ENCODE assay signal across 21 mouse cellular contexts in genomic region chr11:69404595-69405396, GRCm38 (mm10). TPM values are rescaled to one million over a fixed set of nuclear protein-coding genes. Genes with fewer than 3 reads are reported as not detected.
DNase-seq lines count a peak whose midpoint lies in the region; ATAC-seq and TF ChIP-seq lines count a peak whose summit lies in the region.
"Had no signal": no experiment of that assay in that cellular context is flagged by ENCODE, and none has a peak within 500 bp of the region (broad histone marks: within the 10 kb centered on the region; RNA-seq: fewer than 3 reads in every experiment).

No protein-coding gene starts in this region.

- no peak overlapping the region for H3K27ac ChIP-seq in hindbrain, embryonic 10.5 days
- H3K27ac ChIP-seq in hindbrain, postnatal 0 days = no peak overlapping the region
- H3K27ac ChIP-seq in ES-E14 (ENCODE audit: insufficient read depth, low read depth, low read length, poor library complexity, severe bottlenecking) = no peak overlapping the region
- H3K27ac ChIP-seq: forebrain, embryonic 15.5 days; hindbrain, embryonic 13.5 days; intestine, embryonic 15.5 days; limb, embryonic 12.5 days; liver, embryonic 12.5 days had no signal

- in situ Hi-C loops in ES-E14 (cut with MboI; ENCODE audit: low sequenced_read_pairs in 2 of 2, unreplicated experiment in 2 of 2) = no loop called here

- H3K4me3 ChIP-seq in hindbrain, embryonic 10.5 days = 0 out of 2 replicates have a peak overlapping the region, but pooled peaks have one; percentile 9
- H3K4me3 ChIP-seq in hindbrain, postnatal 0 days (ENCODE audit: low read length) = no peak overlapping the region
- H3K4me3 ChIP-seq in E14TG2a.4 (replicated peaks; ENCODE audit: low read length) = peak overlapping the region; percentile 71
- peak overlapping the region; percentile 36 to 38; a peak in 3 of 4 replicates for H3K4me3 ChIP-seq in ES-E14 (ENCODE audit: insufficient read depth in 1 of 2, low read depth in 1 of 2, low read length in 2 of 2, poor library complexity in 1 of 2, severe bottlenecking in 1 of 2)
- H3K4me3 ChIP-seq: forebrain, embryonic 15.5 days; hindbrain, embryonic 13.5 days; intestine, embryonic 15.5 days; limb, embryonic 12.5 days; liver, embryonic 12.5 days had no signal

- peaks cover 87% of the 10 kb centered on the region for H3K36me3 ChIP-seq in hindbrain, embryonic 10.5 days
- peaks cover 69% of the 10 kb centered on the region for H3K36me3 ChIP-seq in hindbrain, postnatal 0 days (ENCODE audit: insufficient read depth, low read length)
- H3K36me3 ChIP-seq in E14TG2a.4 (ENCODE audit: insufficient read depth, low read length) = peaks cover 76% of the 10 kb centered on the region
- H3K36me3 ChIP-seq in ES-E14 (ENCODE audit: control insufficient read depth, insufficient read depth, low read length, poor library complexity, severe bottlenecking) = peaks cover 54% of the 10 kb centered on the region

- no peak for TF ChIP-seq CTCF in hindbrain, postnatal 0 days (IDR thresholded peaks at IDR 0.05; ENCODE audit: low read depth)
- no peak for TF ChIP-seq CTCF in E14TG2a.4 (conservative IDR thresholded peaks at IDR 0.05; ENCODE audit: low read length)

- H3K4me1 ChIP-seq in hindbrain, embryonic 10.5 days (replicated peaks) = peaks cover 48% of the 10 kb centered on the region
- H3K4me1 ChIP-seq in hindbrain, postnatal 0 days (ENCODE audit: insufficient read depth, low read length) = 0 out of 2 replicates have a peak, but pooled peaks cover 9% of the 10 kb centered on the region
- H3K4me1 ChIP-seq in E14TG2a.4 (replicated peaks; ENCODE audit: low read depth, low read length) (peaks cover 83% of the 10 kb centered on the region), ES-E14 (ENCODE audit: control insufficient read depth in 2 of 2, insufficient read depth in 2 of 2, low read length in 2 of 2, poor library complexity in 1 of 2) (peaks cover 0 to 27% of the 10 kb centered on the region in 2 experiments; a peak in 2 of 4 replicates)

- peak; percentile 37 for DNase-seq in cerebellum, adult 9-10 months
- no peak for DNase-seq in cerebellum, postnatal 4 days (ENCODE audit: low spot score in 2 of 2)
- DNase-seq in hindbrain, embryonic 10.5 days (ENCODE audit: low spot score) = no peak
- no peak for DNase-seq in hindbrain, postnatal 0 days (ENCODE audit: low spot score)
- no peak for DNase-seq in ES-E14 (ENCODE audit: low read depth, low spot score)
- DNase-seq in urinary bladder, postnatal 25 days (ENCODE audit: low spot score) = no peak
- no peak for DNase-seq in layer of hippocampus, adult 11-12 months (ENCODE audit: low spot score)
- DNase-seq: adrenal gland, postnatal 25 days; B cell, adult 2 months; gastrocnemius, postnatal 25 days; lung, adult 2 months; midbrain, embryonic 14.5 days had no signal

- peaks cover 17% of the 10 kb centered on the region for H3K27me3 ChIP-seq in hindbrain, embryonic 10.5 days (ENCODE audit: insufficient read depth, poor library complexity, severe bottlenecking)
- no peaks in the 10 kb centered on the region for H3K27me3 ChIP-seq in hindbrain, postnatal 0 days (ENCODE audit: insufficient read depth, low read length)
- peaks cover 25% of the 10 kb centered on the region for H3K27me3 ChIP-seq in E14TG2a.4 (ENCODE audit: insufficient read depth, low read length)
- H3K27me3 ChIP-seq: forebrain, embryonic 15.5 days; intestine, embryonic 15.5 days; Patski had no signal

- WGBS in hindbrain, embryonic 10.5 days = 93% methylated on average over 23 of the region's 24 CpGs
- WGBS in hindbrain, postnatal 0 days = 93% methylated on average over 24 of the region's 24 CpGs

- H3K4me2 ChIP-seq in hindbrain, postnatal 0 days (ENCODE audit: low read depth, low read length) = no peak overlapping the region
- H3K4me2 ChIP-seq: forebrain, embryonic 15.5 days; heart, embryonic 11.5 days; hindbrain, embryonic 13.5 days; intestine, embryonic 15.5 days; limb, embryonic 12.5 days; liver, embryonic 12.5 days had no signal

- no peak for ATAC-seq in hindbrain, postnatal 0 days
- ATAC-seq: activated CD4-positive, CD25-positive, alpha-beta regulatory T cell, adult 4 months; forebrain, embryonic 15.5 days; intestine, embryonic 15.5 days; liver, embryonic 12.5 days; Patski had no signal

- H3K9me3 ChIP-seq in hindbrain, embryonic 10.5 days = no peaks in the 10 kb centered on the region
- H3K9me3 ChIP-seq in hindbrain, postnatal 0 days (ENCODE audit: low read length) = no peaks in the 10 kb centered on the region
- no peaks in the 10 kb centered on the region for H3K9me3 ChIP-seq in E14TG2a.4 (ENCODE audit: low read length)
- H3K9me3 ChIP-seq in ES-E14 (ENCODE audit: control insufficient read depth, insufficient read depth, low read depth, low read length) = no peaks in the 10 kb centered on the region
- H3K9me3 ChIP-seq: forebrain, embryonic 15.5 days; hindbrain, embryonic 13.5 days; intestine, embryonic 15.5 days; limb, embryonic 12.5 days; liver, embryonic 12.5 days had no signal

- H3K9ac ChIP-seq in hindbrain, postnatal 0 days (replicated peaks; ENCODE audit: low read length) = no peak overlapping the region
- H3K9ac ChIP-seq in ES-E14 (ENCODE audit: insufficient read depth, low read depth, low read length, poor library complexity, severe bottlenecking) = peak overlapping the region; percentile 34
- H3K9ac ChIP-seq: forebrain, embryonic 15.5 days; hindbrain, embryonic 13.5 days; intestine, embryonic 15.5 days; limb, embryonic 12.5 days; liver, embryonic 12.5 days had no signal

TF ChIP-seq in ES-E14, 5 proteins besides CTCF, POLR2A, EP300 and RAD21:
- TF ChIP-seq ZNF384 (IDR thresholded peaks at IDR 0.05; ENCODE audit: low read depth, low read length) (no peak), MAFK (IDR thresholded peaks at IDR 0.05; ENCODE audit: insufficient read depth, low read depth, low read length) (no peak), CHD2 (IDR thresholded peaks at IDR 0.05; ENCODE audit: low read depth, low read length) (no peak), HCFC1 (IDR thresholded peaks at IDR 0.05; ENCODE audit: borderline replicate concordance, insufficient read depth, low read length) (no peak), ZC3H11A (IDR thresholded peaks at IDR 0.05; ENCODE audit: borderline replicate concordance, low read depth, low read length) (no peak)

RNA-seq across cellular contexts. Expression of gene Tmem88, which starts 6.8 kb away (rescaled TPM):
- polyA plus RNA-seq in hindbrain, embryonic 10.5 days (2016; fragmentation: Nextera tagmentation; extraction: Ambion mirVana) = 22.1 and 22.2 TPM in 2 replicates
- 3.8 and 4.3 TPM in 2 replicates for total RNA-seq in hindbrain, postnatal 0 days (2014; rRNA removed)
- polyA plus RNA-seq in hindbrain, postnatal 0 days (2015; fragmentation: Nextera tagmentation; extraction: Ambion mirVana) = 8.7 and 9.5 TPM in 2 replicates
- total RNA-seq in ES-E14 (2012; rRNA removed) = 23.9 and 43.3 TPM in 2 replicates

RNA-seq across cellular contexts. Expression of gene Kdm6b, which starts 8.7 kb away (rescaled TPM):
- polyA plus RNA-seq in hindbrain, embryonic 10.5 days (2016; fragmentation: Nextera tagmentation; extraction: Ambion mirVana) = 37.9 and 43.4 TPM in 2 replicates
- 8.0 and 10.5 TPM in 2 replicates for total RNA-seq in hindbrain, postnatal 0 days (2014; rRNA removed)
- 20.5 and 22.3 TPM in 2 replicates for polyA plus RNA-seq in hindbrain, postnatal 0 days (2015; fragmentation: Nextera tagmentation; extraction: Ambion mirVana)
- 7.9 and 9.4 TPM in 2 replicates for total RNA-seq in ES-E14 (2012; rRNA removed)

RNA-seq across cellular contexts. Expression of gene Cyb5d1, which starts 9.4 kb away (rescaled TPM):
- polyA plus RNA-seq in hindbrain, embryonic 10.5 days (2016; fragmentation: Nextera tagmentation; extraction: Ambion mirVana) = 47.2 and 51.7 TPM in 2 replicates
- total RNA-seq in hindbrain, postnatal 0 days (2014; rRNA removed) = 21.8 and 26.9 TPM in 2 replicates
- polyA plus RNA-seq in hindbrain, postnatal 0 days (2015; fragmentation: Nextera tagmentation; extraction: Ambion mirVana) = 18.5 and 22.2 TPM in 2 replicates
- total RNA-seq in ES-E14 (2012; rRNA removed) = 18.8 and 29.0 TPM in 2 replicates

RNA-seq across cellular contexts. Expression of gene Naa38, which starts 9.5 kb away (rescaled TPM):
- 148 and 159 TPM in 2 replicates for polyA plus RNA-seq in hindbrain, embryonic 10.5 days (2016; fragmentation: Nextera tagmentation; extraction: Ambion mirVana)
- 77.1 and 99.0 TPM in 2 replicates for total RNA-seq in hindbrain, postnatal 0 days (2014; rRNA removed)
- polyA plus RNA-seq in hindbrain, postnatal 0 days (2015; fragmentation: Nextera tagmentation; extraction: Ambion mirVana) = 162 and 163 TPM in 2 replicates
- 191 and 202 TPM in 2 replicates for total RNA-seq in ES-E14 (2012; rRNA removed)

RNA-seq across cellular contexts. Expression of gene Chd3, which starts 35.6 kb away (rescaled TPM):
- polyA plus RNA-seq in hindbrain, embryonic 10.5 days (2016; fragmentation: Nextera tagmentation; extraction: Ambion mirVana) = 45.1 and 46.9 TPM in 2 replicates
- total RNA-seq in hindbrain, postnatal 0 days (2014; rRNA removed) = 252 and 255 TPM in 2 replicates
- polyA plus RNA-seq in hindbrain, postnatal 0 days (2015; fragmentation: Nextera tagmentation; extraction: Ambion mirVana) = 46.6 and 49.7 TPM in 2 replicates
- total RNA-seq in ES-E14 (2012; rRNA removed) = 21.6 and 27.0 TPM in 2 replicates
